Comparison of ENCODE assay signal across 13 mouse cellular contexts in the genomic region with DNA sequence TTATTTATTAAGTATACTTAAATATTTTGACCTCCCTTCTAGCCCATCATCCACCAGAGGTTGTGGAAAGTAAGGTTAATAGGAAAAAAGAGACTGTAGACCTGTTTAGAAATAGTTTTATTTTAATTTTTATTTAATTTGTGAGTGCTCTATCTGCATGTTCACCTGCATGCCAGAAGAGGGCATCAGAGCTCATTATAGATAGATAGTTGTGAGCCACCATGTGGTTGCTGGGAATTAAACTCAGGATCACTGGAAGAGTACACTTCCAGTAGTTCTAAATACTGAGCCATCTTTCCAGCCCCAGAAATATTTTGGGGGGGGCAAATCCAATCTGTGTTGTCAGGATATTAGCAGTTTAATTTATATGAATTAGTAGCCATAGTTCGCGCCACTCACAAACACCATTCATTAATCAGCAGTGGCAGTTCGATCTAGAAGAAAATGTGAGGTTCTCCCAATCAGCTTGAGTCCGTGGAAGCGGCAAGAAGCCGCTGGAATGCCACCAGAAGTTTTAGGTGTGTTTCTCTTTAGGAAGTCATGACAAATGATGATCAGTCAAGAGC. TPM values are rescaled to one million over a fixed set of nuclear protein-coding genes. Genes with fewer than 3 reads are reported as not detected.
DNase-seq lines count a peak whose midpoint lies in the region; ATAC-seq and TF ChIP-seq lines count a peak whose summit lies in the region.
"Had no signal": no experiment of that assay in that cellular context is flagged by ENCODE, and none has a peak within 500 bp of the region (broad histone marks: within the 10 kb centered on the region; RNA-seq: fewer than 3 reads in every experiment).

No protein-coding gene starts in this region.

- peak; percentile 60 for DNase-seq in CD4-positive, CD25-positive, alpha-beta regulatory T cell, adult 2 months (ENCODE audit: low read depth, low spot score)
- peak; percentile 61 for DNase-seq in kidney, adult 2 months
- peak; percentile 32 for DNase-seq in midbrain, postnatal 0 days (ENCODE audit: low spot score)
- no peak for DNase-seq in yolk sac, embryonic 10.5 days (ENCODE audit: low spot score)
- DNase-seq: gastrocnemius, postnatal 25 days; right cerebral cortex, postnatal 25 days had no signal

- H3K9ac ChIP-seq in kidney, embryonic 15.5 days = no peak overlapping the region
- H3K9ac ChIP-seq in midbrain, postnatal 0 days (replicated peaks; ENCODE audit: low read length, poor library complexity, severe bottlenecking) = no peak overlapping the region
- no peak overlapping the region for H3K9ac ChIP-seq in midbrain, embryonic 13.5 days (replicated peaks)
- H3K9ac ChIP-seq: neural tube, embryonic 12.5 days had no signal

- no peaks in the 10 kb centered on the region for H3K36me3 ChIP-seq in kidney, adult 2 months (ENCODE audit: control insufficient read depth, insufficient read depth, low read length)
- peaks cover 5% of the 10 kb centered on the region; the same call in 1 of the 2 replicates for H3K36me3 ChIP-seq in kidney, embryonic 15.5 days
- H3K36me3 ChIP-seq in midbrain, postnatal 0 days (ENCODE audit: insufficient read depth, low read length) = no peaks in the 10 kb centered on the region
- 0 out of 2 replicates have a peak, but pooled peaks cover 4% of the 10 kb centered on the region for H3K36me3 ChIP-seq in midbrain, embryonic 13.5 days
- H3K36me3 ChIP-seq: neural tube, embryonic 12.5 days had no signal

- H3K4me3 ChIP-seq in kidney, adult 2 months (ENCODE audit: insufficient read depth, low read depth, low read length) = no peak overlapping the region
- no peak overlapping the region for H3K4me3 ChIP-seq in kidney, embryonic 15.5 days (replicated peaks)
- H3K4me3 ChIP-seq in midbrain, postnatal 0 days (ENCODE audit: low read depth, low read length) = no peak overlapping the region
- no peak overlapping the region for H3K4me3 ChIP-seq in midbrain, embryonic 13.5 days (replicated peaks)
- H3K4me3 ChIP-seq: forebrain, embryonic 10.5 days; neural tube, embryonic 12.5 days had no signal

- no peak overlapping the region for H3K4me2 ChIP-seq in kidney, embryonic 15.5 days
- H3K4me2 ChIP-seq in midbrain, postnatal 0 days (ENCODE audit: low read depth, low read length, poor library complexity, severe bottlenecking) = no peak overlapping the region
- H3K4me2 ChIP-seq in midbrain, embryonic 13.5 days (replicated peaks) = no peak overlapping the region
- H3K4me2 ChIP-seq: neural tube, embryonic 12.5 days had no signal

- no peak overlapping the region for H3K27ac ChIP-seq in kidney, adult 2 months (ENCODE audit: insufficient read depth, low read depth, low read length)
- H3K27ac ChIP-seq in kidney, embryonic 15.5 days = no peak overlapping the region
- no peak overlapping the region for H3K27ac ChIP-seq in midbrain, postnatal 0 days (ENCODE audit: low read depth, low read length)
- H3K27ac ChIP-seq in midbrain, embryonic 13.5 days = no peak overlapping the region
- H3K27ac ChIP-seq: forebrain, embryonic 10.5 days; neural tube, embryonic 12.5 days had no signal

- H3K27me3 ChIP-seq in kidney, adult 2 months (replicated peaks; ENCODE audit: control insufficient read depth, insufficient read depth, low read length) = no peaks in the 10 kb centered on the region
- no peaks in the 10 kb centered on the region for H3K27me3 ChIP-seq in kidney, embryonic 15.5 days
- no peaks in the 10 kb centered on the region for H3K27me3 ChIP-seq in midbrain, postnatal 0 days (ENCODE audit: insufficient read depth, low read length)
- peaks cover 3% of the 10 kb centered on the region; the same call in 1 of the 2 replicates for H3K27me3 ChIP-seq in midbrain, embryonic 13.5 days
- H3K27me3 ChIP-seq: neural tube, embryonic 12.5 days had no signal

- TF ChIP-seq POLR2A in kidney, adult 2 months (IDR thresholded peaks at IDR 0.05; ENCODE audit: low read depth, low read length) = no peak

- TF ChIP-seq CTCF in kidney, adult 2 months (conservative IDR thresholded peaks at IDR 0.05; ENCODE audit: insufficient read depth, insufficient read length, low read depth, low read length) = no peak
- peak; percentile 73 for TF ChIP-seq CTCF in midbrain, postnatal 0 days (IDR thresholded peaks at IDR 0.05)

- no peak for ATAC-seq in CD4-positive, CD25-positive, alpha-beta regulatory T cell, adult 4 months
- ATAC-seq in kidney, embryonic 15.5 days (replicated peaks; ENCODE audit: low FRiP score) = no peak
- ATAC-seq in midbrain, postnatal 0 days (ENCODE audit: low FRiP score) = no peak
- no peak for ATAC-seq in midbrain, embryonic 13.5 days
- ATAC-seq in megakaryocyte, adult 5-6 weeks (ENCODE audit: poor library complexity, severe bottlenecking) = no peak
- ATAC-seq: activated CD4-positive, CD25-positive, alpha-beta regulatory T cell, adult 4 months had no signal

- H3K9me3 ChIP-seq in kidney, embryonic 15.5 days (replicated peaks) = 0 out of 2 replicates have a peak, but pooled peaks cover 5% of the 10 kb centered on the region
- H3K9me3 ChIP-seq in midbrain, postnatal 0 days (ENCODE audit: low read length) = no peaks in the 10 kb centered on the region
- H3K9me3 ChIP-seq in midbrain, embryonic 13.5 days = peaks cover 6% of the 10 kb centered on the region; the same call in 1 of the 2 replicates

- H3K4me1 ChIP-seq in kidney, adult 2 months (ENCODE audit: control insufficient read depth, insufficient read depth, low read length) = peaks cover 4% of the 10 kb centered on the region; the same call in 1 of the 2 replicates
- peaks cover 10% of the 10 kb centered on the region for H3K4me1 ChIP-seq in kidney, embryonic 15.5 days
- H3K4me1 ChIP-seq in midbrain, postnatal 0 days (ENCODE audit: insufficient read depth, low read length) = no peaks in the 10 kb centered on the region
- peaks cover 10% of the 10 kb centered on the region for H3K4me1 ChIP-seq in midbrain, embryonic 13.5 days (replicated peaks)
- H3K4me1 ChIP-seq: neural tube, embryonic 12.5 days had no signal

- WGBS in kidney, adult 2 months = 98% methylated on average over 6 of the region's 6 CpGs
- WGBS in kidney, embryonic 15.5 days = 94% methylated on average over 6 of the region's 6 CpGs
- WGBS in midbrain, postnatal 0 days = 98% methylated on average over 6 of the region's 6 CpGs
- 97% methylated on average over 6 of the region's 6 CpGs for WGBS in midbrain, embryonic 13.5 days

RNA-seq across cellular contexts. Expression of a gene that starts 6.7 kb away (rescaled TPM):
- 1 to 10 TPM; 1.5 to 6.2 TPM for polyA plus RNA-seq in CD4-positive, CD25-positive, alpha-beta regulatory T cell, adult 4 months (2017; shearing (Covaris generic))
- polyA plus RNA-seq in kidney, adult 2 months (2012; rRNA removed) = 1.9 and 4.8 TPM in 2 replicates
- 145 and 164 TPM in 2 replicates for polyA plus RNA-seq in kidney, embryonic 15.5 days (2015; fragmentation: Nextera tagmentation; extraction: Ambion mirVana)
- 8.1 and 8.6 TPM in 2 replicates for total RNA-seq in midbrain, postnatal 0 days (2014; rRNA removed)
- polyA plus RNA-seq in midbrain, postnatal 0 days (2015; fragmentation: Nextera tagmentation; extraction: Ambion mirVana) = 68.0 and 80.0 TPM in 2 replicates
- 151 and 159 TPM in 2 replicates for polyA plus RNA-seq in midbrain, embryonic 13.5 days (2015; fragmentation: Nextera tagmentation; extraction: Ambion mirVana)
- total RNA-seq in megakaryocyte, adult 5-6 weeks (2015) = 0.20 TPM in 1 of 2 replicates, not detected in the other
- total RNA-seq in megakaryocyte, adult 5-6 weeks (2017) = 0.12 and 1.0 TPM in 2 replicates

RNA-seq across cellular contexts. Expression of a gene that starts 13.6 kb away (rescaled TPM):
- 10 to 100 TPM in 1 of 2 experiments, 1 to 10 TPM in 1; 8.9 to 10.7 TPM for polyA plus RNA-seq in CD4-positive, CD25-positive, alpha-beta regulatory T cell, adult 4 months (2017; shearing (Covaris generic))
- polyA plus RNA-seq in kidney, adult 2 months (2012; rRNA removed) = 65.1 and 65.2 TPM in 2 replicates
- 15.1 and 18.7 TPM in 2 replicates for polyA plus RNA-seq in kidney, embryonic 15.5 days (2015; fragmentation: Nextera tagmentation; extraction: Ambion mirVana)
- total RNA-seq in midbrain, postnatal 0 days (2014; rRNA removed) = 107 and 154 TPM in 2 replicates
- 58.7 and 61.6 TPM in 2 replicates for polyA plus RNA-seq in midbrain, postnatal 0 days (2015; fragmentation: Nextera tagmentation; extraction: Ambion mirVana)
- 41.1 and 44.8 TPM in 2 replicates for polyA plus RNA-seq in midbrain, embryonic 13.5 days (2015; fragmentation: Nextera tagmentation; extraction: Ambion mirVana)
- 23.2 and 25.0 TPM in 2 replicates for total RNA-seq in megakaryocyte, adult 5-6 weeks (2015)
- 20.0 and 22.0 TPM in 2 replicates for total RNA-seq in megakaryocyte, adult 5-6 weeks (2017)
